Mouse (Mus musculus) megakaryocyte, embryonic 14.5 days (primary cell): Measurements from ENCODE around the gene Gnb1.

Experiments
- FLI1 ChIP-seq: IDR thresholded peaks from 2 replicates; pipeline ENCODE4 v1.6.1; 2012; ENCODE audit warnings: low read length, inconsistent platforms, mixed read lengths
- GATA1 ChIP-seq: IDR thresholded peaks from 3 replicates; pipeline ENCODE4 v1.6.1; 2012; ENCODE audit warnings: mixed read lengths, low read length, inconsistent platforms, borderline replicate concordance

DNA sequence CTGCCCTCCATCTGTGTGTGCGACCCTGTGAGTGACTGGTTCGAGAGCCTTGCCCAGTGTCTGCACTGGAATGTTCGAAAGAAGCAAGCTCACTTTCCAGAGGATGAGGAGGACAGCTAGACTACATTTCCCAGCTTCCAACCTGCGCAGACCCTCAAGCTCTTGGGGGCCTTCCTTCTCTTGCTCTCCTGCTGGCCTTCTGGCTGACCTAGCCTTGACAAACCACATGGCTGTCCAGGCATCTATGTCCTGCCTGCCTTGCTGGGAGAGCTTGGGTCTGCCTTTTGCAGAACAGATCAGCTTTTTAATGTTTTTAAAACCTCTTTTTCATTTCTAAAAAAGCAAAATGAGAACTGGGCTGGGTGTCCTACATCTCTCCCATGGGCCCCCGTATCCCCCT lies 98.2 kb downstream of the Gnb1 start:
- no peak for TF ChIP-seq GATA1
- no peak for TF ChIP-seq FLI1
